Mouse (Mus musculus) stomach, adult 2 months (tissue): ENCODE results near the gene Gm21858. TPM values are rescaled to one million over a fixed set of nuclear protein-coding genes. Genes with fewer than 3 reads are reported as not detected.

ENCODE experiments used
- polyA plus RNA-seq: library from polyadenylated mRNA; depleted of rRNA; stranded (reverse); fragments of >200 nt; gene quantifications from 2 replicates; pipeline ENCODE4 v1.2.3, GENCODE M21; 2012; rRNA removed

Gm21858 gene
- polyA plus RNA-seq: not detected in 2 replicates

DNA sequence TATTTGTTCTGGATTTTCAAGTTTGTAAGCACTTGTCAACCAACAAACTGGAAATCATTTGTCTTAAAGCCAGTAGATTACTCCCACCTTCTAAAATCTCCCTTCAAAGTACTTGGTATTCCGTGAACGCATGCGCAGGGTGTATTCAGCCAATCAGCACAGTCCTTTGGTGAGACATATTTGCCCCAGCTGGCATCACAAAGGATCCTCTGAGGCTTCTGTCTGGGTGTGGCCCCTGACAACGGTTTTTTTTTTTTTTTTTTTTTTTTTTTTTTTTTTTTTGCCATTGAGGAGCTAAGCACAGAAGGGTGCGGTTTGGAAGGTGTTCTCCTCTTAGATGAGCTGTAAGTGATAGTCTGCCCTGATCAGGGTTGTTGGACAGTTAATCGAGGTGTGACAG, at the start of gene Gm21858:
Gm21858 (plus strand) TSS at position 301 of the 400 bp plus-strand sequence.

